Mouse (Mus musculus) adrenal gland, postnatal 10 days (tissue): ENCODE results near the gene Smap2. TPM values are rescaled to one million over a fixed set of nuclear protein-coding genes. Genes with fewer than 3 reads are reported as not detected.

ENCODE experiments used
- DNase-seq: peaks from one replicate; pipeline ENCODE4 v3.0.0; 2021; ENCODE audit warnings: mixed read lengths
- total RNA-seq, 2 experiments: library from RNA; stranded (reverse); gene quantifications; 2 replicates each; pipeline ENCODE4 v1.2.3; 2021

The Smap2 gene
- total RNA-seq, 2 experiments from 2014 or later, result 34.1 to 34.4 TPM

- DNase-seq, result no peak
Measured at GRCm38 (mm10) chr4:120978221-120978620, 38.8 kb downstream of the Smap2 start.

GRCm38 (mm10) chr4:120975428-120975734 lies 41.7 kb downstream of the Smap2 start:
- DNase-seq, result no peak

- DNase-seq, result peak; percentile 36
Measured at GRCm38 (mm10) chr4:120974711-120975427, 42.2 kb downstream of the Smap2 start.

GRCm38 (mm10) chr4:120971842-120972241 lies 45.2 kb downstream of the Smap2 start:
- DNase-seq, result no peak

GRCm38 (mm10) chr4:120969382-120970146 lies 47.5 kb downstream of the Smap2 start:
- peak; percentile 53 for DNase-seq

GRCm38 (mm10) chr4:120968486-120968885 lies 48.6 kb downstream of the Smap2 start:
- DNase-seq, result no peak

- DNase-seq, result no peak
Measured at GRCm38 (mm10) chr4:120955586-120955985, 61.5 kb downstream of the Smap2 start.

- no peak for DNase-seq
Measured at GRCm38 (mm10) chr4:120953667-120954066, 63.4 kb downstream of the Smap2 start.

- DNase-seq, result no peak
Measured at GRCm38 (mm10) chr4:120953038-120953437, 64.0 kb downstream of the Smap2 start.

GRCm38 (mm10) chr4:120952163-120952562 lies 64.9 kb downstream of the Smap2 start:
- DNase-seq, result peak; percentile 16

- peak; percentile 97 for DNase-seq
Measured at GRCm38 (mm10) chr4:120951428-120951973, 65.5 kb downstream of the Smap2 start, which contains the start of gene Zfp69. Zfp69 (minus strand) TSS chr4:120951699.

- no peak for DNase-seq
Measured at GRCm38 (mm10) chr4:120950763-120951427, 66.2 kb downstream of the Smap2 start.

- peak; percentile 43 for DNase-seq
Measured at GRCm38 (mm10) chr4:120948938-120949337, 68.1 kb downstream of the Smap2 start.

- DNase-seq, result no peak
Measured at GRCm38 (mm10) chr4:120935006-120935405, 82.0 kb downstream of the Smap2 start.

- no peak for DNase-seq
Measured at GRCm38 (mm10) chr4:120930736-120931135, 86.3 kb downstream of the Smap2 start.

- DNase-seq, result peak; percentile 52
Measured at GRCm38 (mm10) chr4:120928686-120929085, 88.4 kb downstream of the Smap2 start.

- DNase-seq, result peak; percentile 58
Measured at GRCm38 (mm10) chr4:120925386-120925785, 91.7 kb downstream of the Smap2 start.

- DNase-seq, result peak; percentile 95
Measured at GRCm38 (mm10) chr4:120924554-120925299, 92.3 kb downstream of the Smap2 start, which contains the start of gene Exo5. Exo5 (minus strand) TSS chr4:120925017.

GRCm38 (mm10) chr4:120921461-120921860 lies 95.6 kb downstream of the Smap2 start:
- DNase-seq, result no peak
